9 mouse cellular contexts compared by ENCODE assay signal in genomic region chr11:84797627-84798353, GRCm38 (mm10). TPM values are rescaled to one million over a fixed set of nuclear protein-coding genes. Genes with fewer than 3 reads are reported as not detected.
A peak's percentile ranks its signal among the peaks of the same experiment; 100 is the strongest.
DNase-seq lines count a peak whose midpoint lies in the region; ATAC-seq and TF ChIP-seq lines count a peak whose summit lies in the region.
"Had no signal": no experiment of that assay in that cellular context is flagged by ENCODE, and none has a peak within 500 bp of the region (broad histone marks: within the 10 kb centered on the region; RNA-seq: fewer than 3 reads in every experiment).

No protein-coding gene starts in this region.

- H3K4me2 ChIP-seq in midbrain, embryonic 13.5 days (replicated peaks), result no peak overlapping the region
- no peak overlapping the region for H3K4me2 ChIP-seq in forebrain, postnatal 0 days (ENCODE audit: low read depth)
- no peak overlapping the region for H3K4me2 ChIP-seq in stomach, postnatal 0 days (replicated peaks; ENCODE audit: low read depth)

- peak; percentile 97 for TF ChIP-seq CTCF in forebrain, postnatal 0 days (IDR thresholded peaks at IDR 0.05; ENCODE audit: low read depth)
- peak; percentile 94 for TF ChIP-seq CTCF in stomach, postnatal 0 days (IDR thresholded peaks at IDR 0.05; ENCODE audit: low read depth)

- ATAC-seq in midbrain, embryonic 13.5 days, result no peak
- peak; percentile 34; the same call in 1 of the 2 replicates for ATAC-seq in forebrain, postnatal 0 days
- no peak for ATAC-seq in stomach, postnatal 0 days (ENCODE audit: low FRiP score, low TSS enrichment)

- H3K9ac ChIP-seq in midbrain, embryonic 13.5 days (replicated peaks), result no peak overlapping the region
- no peak overlapping the region for H3K9ac ChIP-seq in forebrain, postnatal 0 days
- H3K9ac ChIP-seq in stomach, postnatal 0 days (ENCODE audit: low read length), result no peak overlapping the region

- TF ChIP-seq EP300 in stomach, postnatal 0 days (optimal IDR thresholded peaks at IDR 0.05), result no peak

- DNase-seq in midbrain, embryonic 10.5 days (ENCODE audit: low spot score), result peak; percentile 87
- peak; percentile 70 for DNase-seq in c-Kit-positive CD71-negative TER-119-negative erythroid progenitor cells, embryonic 14.5 days (ENCODE audit: low read depth)
- peak; percentile 90 for DNase-seq in forebrain, postnatal 0 days
- DNase-seq in hindlimb bud, embryonic 11.5 days (ENCODE audit: extremely low spot score, low read depth, low spot score), result peak; percentile 70
- DNase-seq in limb, embryonic 10.5 days (ENCODE audit: low spot score), result peak; percentile 90
- DNase-seq in natural killer cell, adult 2 months (ENCODE audit: low spot score in 2 of 2), result peak; percentile 55 to 66
- DNase-seq in stomach, postnatal 0 days (ENCODE audit: low spot score), result peak; percentile 78

- no peak overlapping the region for H3K27ac ChIP-seq in midbrain, embryonic 10.5 days (replicated peaks)
- no peak overlapping the region for H3K27ac ChIP-seq in midbrain, embryonic 13.5 days
- H3K27ac ChIP-seq in forebrain, postnatal 0 days (ENCODE audit: low read depth, low read length), result no peak overlapping the region
- no peak overlapping the region for H3K27ac ChIP-seq in limb, embryonic 10.5 days
- no peak overlapping the region for H3K27ac ChIP-seq in stomach, postnatal 0 days (replicated peaks)

- WGBS in midbrain, embryonic 10.5 days, result 19% methylated on average over 21 of the region's 21 CpGs
- 21% methylated on average over 21 of the region's 21 CpGs for WGBS in midbrain, embryonic 13.5 days
- WGBS in forebrain, postnatal 0 days, result 21% methylated on average over 21 of the region's 21 CpGs
- WGBS in limb, embryonic 10.5 days, result 23% methylated on average over 21 of the region's 21 CpGs
- 18% methylated on average over 21 of the region's 21 CpGs for WGBS in stomach, postnatal 0 days

- no peaks in the 10 kb centered on the region for H3K9me3 ChIP-seq in midbrain, embryonic 10.5 days (replicated peaks)
- H3K9me3 ChIP-seq in midbrain, embryonic 13.5 days, result no peaks in the 10 kb centered on the region
- H3K9me3 ChIP-seq in forebrain, postnatal 0 days (ENCODE audit: low read length), result no peaks in the 10 kb centered on the region
- no peaks in the 10 kb centered on the region; the same call in 1 of the 2 replicates for H3K9me3 ChIP-seq in limb, embryonic 10.5 days (replicated peaks)
- no peaks in the 10 kb centered on the region for H3K9me3 ChIP-seq in stomach, postnatal 0 days (ENCODE audit: control insufficient read depth, low read length)

- peaks cover 24% of the 10 kb centered on the region for H3K4me1 ChIP-seq in midbrain, embryonic 10.5 days
- H3K4me1 ChIP-seq in midbrain, embryonic 13.5 days (replicated peaks), result peaks cover 21% of the 10 kb centered on the region
- no peaks in the 10 kb centered on the region for H3K4me1 ChIP-seq in forebrain, postnatal 0 days (ENCODE audit: insufficient read depth)
- H3K4me1 ChIP-seq in limb, embryonic 10.5 days, result peaks cover 20% of the 10 kb centered on the region
- H3K4me1 ChIP-seq in stomach, postnatal 0 days (replicated peaks; ENCODE audit: control insufficient read depth, insufficient read depth), result no peaks in the 10 kb centered on the region

- H3K4me3 ChIP-seq in midbrain, embryonic 10.5 days, result no peak overlapping the region
- H3K4me3 ChIP-seq in midbrain, embryonic 13.5 days (replicated peaks), result no peak overlapping the region
- H3K4me3 ChIP-seq in forebrain, postnatal 0 days (ENCODE audit: low read depth, low read length), result no peak overlapping the region
- no peak overlapping the region for H3K4me3 ChIP-seq in limb, embryonic 10.5 days
- no peak overlapping the region for H3K4me3 ChIP-seq in stomach, postnatal 0 days (ENCODE audit: low read depth, low read length)
- H3K4me3 ChIP-seq: erythroblast, embryonic 14.5 days had no signal

- H3K36me3 ChIP-seq in midbrain, embryonic 10.5 days, result no peaks in the 10 kb centered on the region
- no peaks in the 10 kb centered on the region for H3K36me3 ChIP-seq in midbrain, embryonic 13.5 days
- no peaks in the 10 kb centered on the region for H3K36me3 ChIP-seq in forebrain, postnatal 0 days (ENCODE audit: insufficient read depth)
- H3K36me3 ChIP-seq in limb, embryonic 10.5 days, result no peaks in the 10 kb centered on the region
- H3K36me3 ChIP-seq in stomach, postnatal 0 days (ENCODE audit: control insufficient read depth, insufficient read depth, low read length), result no peaks in the 10 kb centered on the region

- H3K27me3 ChIP-seq in midbrain, embryonic 10.5 days (ENCODE audit: low read depth, poor library complexity, severe bottlenecking), result peaks cover 40% of the 10 kb centered on the region
- peaks cover 14% of the 10 kb centered on the region; the same call in 1 of the 2 replicates for H3K27me3 ChIP-seq in midbrain, embryonic 13.5 days
- H3K27me3 ChIP-seq in forebrain, postnatal 0 days (ENCODE audit: insufficient read depth, low read length), result no peaks in the 10 kb centered on the region
- peaks cover 23% of the 10 kb centered on the region for H3K27me3 ChIP-seq in limb, embryonic 10.5 days (ENCODE audit: low read depth, poor library complexity, severe bottlenecking)
- no peaks in the 10 kb centered on the region for H3K27me3 ChIP-seq in stomach, postnatal 0 days (ENCODE audit: control insufficient read depth, insufficient read depth, low read length)

RNA-seq across cellular contexts. Expression of gene Mrm1, which starts 21.5 kb away (rescaled TPM):
- 14.6 and 16.2 TPM in 2 replicates for polyA plus RNA-seq in midbrain, embryonic 10.5 days (2016; fragmentation: Nextera tagmentation; extraction: Ambion mirVana)
- 8.5 and 10.7 TPM in 2 replicates for polyA plus RNA-seq in midbrain, embryonic 13.5 days (2015; fragmentation: Nextera tagmentation; extraction: Ambion mirVana)
- 14.6 and 18.2 TPM in 2 replicates for total RNA-seq in forebrain, postnatal 0 days (2014; rRNA removed)
- 12.1 and 12.8 TPM in 2 replicates for polyA plus RNA-seq in forebrain, postnatal 0 days (2015; fragmentation: Nextera tagmentation; extraction: Ambion mirVana)
- 8.3 and 9.4 TPM in 2 replicates for polyA plus RNA-seq in limb, embryonic 10.5 days (2016; fragmentation: Nextera tagmentation; extraction: Ambion mirVana)
- 9.0 and 10.3 TPM in 2 replicates for polyA plus RNA-seq in stomach, postnatal 0 days (2015; fragmentation: Nextera tagmentation; extraction: Ambion mirVana)

RNA-seq across cellular contexts. Expression of gene Dhrs11, which starts 31.0 kb away (rescaled TPM):
- 12.0 and 12.8 TPM in 2 replicates for polyA plus RNA-seq in midbrain, embryonic 10.5 days (2016; fragmentation: Nextera tagmentation; extraction: Ambion mirVana)
- polyA plus RNA-seq in midbrain, embryonic 13.5 days (2015; fragmentation: Nextera tagmentation; extraction: Ambion mirVana), result 4.9 and 5.2 TPM in 2 replicates
- total RNA-seq in forebrain, postnatal 0 days (2014; rRNA removed), result 4.8 and 8.3 TPM in 2 replicates
- 7.8 TPM in 2 replicates for polyA plus RNA-seq in forebrain, postnatal 0 days (2015; fragmentation: Nextera tagmentation; extraction: Ambion mirVana)
- 12.6 and 14.2 TPM in 2 replicates for polyA plus RNA-seq in limb, embryonic 10.5 days (2016; fragmentation: Nextera tagmentation; extraction: Ambion mirVana)
- 10.7 and 12.3 TPM in 2 replicates for polyA plus RNA-seq in stomach, postnatal 0 days (2015; fragmentation: Nextera tagmentation; extraction: Ambion mirVana)
